Mouse (Mus musculus) c-Kit-positive CD71-positive TER-119-negative erythroid progenitor cells, embryonic 14.5 days (primary cell): ENCODE results near the gene Ccdc3.
"Not testable (repeated sequence)": the region's sequence is repeated elsewhere in the genome, so short reads cannot be mapped to it uniquely, and the experiment has no call there.

Source experiments
- DNase-seq: peaks from one replicate; pipeline ENCODE4 v3.0.0-alpha.2; 2013; ENCODE audit warnings: low read depth

The Ccdc3 gene

GRCm38 (mm10) chr2:5137500-5138286 lies at the start of gene Ccdc3:
Gene Ccdc3, plus strand, starts transcription at chr2:5137776.
- DNase-seq = no peak

GRCm38 (mm10) chr2:5090385-5090784 lies 47.2 kb upstream of the Ccdc3 start:
- DNase-seq = not testable (repeated sequence)

- no peak for DNase-seq
These were observed 42.7 kb upstream of the Ccdc3 start for GRCm38 (mm10) chr2:5094876-5095275.

- DNase-seq = no peak
These were observed 42.3 kb upstream of the Ccdc3 start for GRCm38 (mm10) chr2:5095316-5095715.

- DNase-seq = no peak
These were observed 39.7 kb upstream of the Ccdc3 start for GRCm38 (mm10) chr2:5097786-5098445.

GRCm38 (mm10) chr2:5099176-5099575 lies 38.4 kb upstream of the Ccdc3 start:
- DNase-seq = no peak

GRCm38 (mm10) chr2:5101743-5102245 lies 35.8 kb upstream of the Ccdc3 start:
- no peak for DNase-seq

- no peak for DNase-seq
These were observed 34.7 kb upstream of the Ccdc3 start for GRCm38 (mm10) chr2:5102891-5103290.

- DNase-seq = no peak
These were observed 24.7 kb upstream of the Ccdc3 start for GRCm38 (mm10) chr2:5112785-5113291.

GRCm38 (mm10) chr2:5114386-5114785 lies 23.2 kb upstream of the Ccdc3 start:
- no peak for DNase-seq

- no peak for DNase-seq
These were observed 20.6 kb upstream of the Ccdc3 start for GRCm38 (mm10) chr2:5116856-5117532.

GRCm38 (mm10) chr2:5125506-5125905 lies 12.1 kb upstream of the Ccdc3 start:
- DNase-seq = no peak

GRCm38 (mm10) chr2:5127369-5127768 lies 10.2 kb upstream of the Ccdc3 start:
- DNase-seq = no peak

GRCm38 (mm10) chr2:5129099-5129498 lies 8.5 kb upstream of the Ccdc3 start:
- no peak for DNase-seq

GRCm38 (mm10) chr2:5132046-5132445 lies 5.5 kb upstream of the Ccdc3 start:
- DNase-seq = no peak

- DNase-seq = no peak
These were observed 2.4 kb upstream of the Ccdc3 start for GRCm38 (mm10) chr2:5134959-5135743.

GRCm38 (mm10) chr2:5139961-5140360 lies 2.4 kb downstream of the Ccdc3 start:
- no peak for DNase-seq

GRCm38 (mm10) chr2:5144446-5144845 lies 6.9 kb downstream of the Ccdc3 start:
- DNase-seq = no peak

GRCm38 (mm10) chr2:5147907-5148306 lies 10.3 kb downstream of the Ccdc3 start:
- DNase-seq = no peak

- DNase-seq = no peak
These were observed 17.1 kb downstream of the Ccdc3 start for GRCm38 (mm10) chr2:5154711-5155110.

GRCm38 (mm10) chr2:5160236-5160848 lies 22.8 kb downstream of the Ccdc3 start:
- no peak for DNase-seq
